Mouse (Mus musculus) adrenal gland, postnatal 36 days (tissue): ENCODE data around the gene Crlf1. TPM values are rescaled to one million over a fixed set of nuclear protein-coding genes. Genes with fewer than 3 reads are reported as not detected.

Source experiments
- DNase-seq, 2 experiments: peaks; one replicate each; pipeline ENCODE4 v3.0.0; 2021; ENCODE audit warnings: mixed read lengths in 1 of 2
- total RNA-seq, 2 experiments: library from RNA; stranded (reverse); gene quantifications; 2 replicates each; pipeline ENCODE4 v1.2.3; 2021

Crlf1 gene
- total RNA-seq, 2 experiments from 2014 or later: 0.23 to 0.95 TPM

- no peak for DNase-seq
These were observed 56.6 kb downstream of the Crlf1 start for GRCm38 (mm10) chr8:70549412-70550184.

- no peak for DNase-seq
These were observed 58.7 kb downstream of the Crlf1 start for GRCm38 (mm10) chr8:70551558-70552161.

- DNase-seq: no peak
These were observed 59.9 kb downstream of the Crlf1 start for GRCm38 (mm10) chr8:70552836-70553235.

Other genes with a start within 250 kb of the Crlf1 start
- gene Homer3, start 210.3 kb upstream of the Crlf1 start, total RNA-seq: 10 to 100 TPM; 16.7 to 20.9 TPM
- gene Ddx49, start 190.7 kb upstream of the Crlf1 start, total RNA-seq: 10 to 100 TPM; 69.9 to 72.0 TPM
- gene Cope, start 190.6 kb upstream of the Crlf1 start, total RNA-seq: 100 to 1,000 TPM; 194 to 215 TPM
- 1 to 10 TPM; 1.8 to 2.2 TPM for gene Cers1, start 177.4 kb upstream of the Crlf1 start, total RNA-seq
- under 1 TPM in 1 of 2 experiments, not detected in 1; 0.30 TPM for gene Gdf1, start 163.3 kb upstream of the Crlf1 start, total RNA-seq
- 10 to 100 TPM; 62.2 to 67.6 TPM for gene Upf1, start 139.9 kb upstream of the Crlf1 start, total RNA-seq
- not detected for gene Comp, start 119.6 kb upstream of the Crlf1 start, total RNA-seq
- 10 to 100 TPM; 21.8 to 25.7 TPM for gene Crtc1, start 53.6 kb upstream of the Crlf1 start, total RNA-seq
- 10 to 100 TPM; 23.6 to 24.4 TPM for gene Klhl26, start 16.2 kb upstream of the Crlf1 start, total RNA-seq
- 10 to 100 TPM in 1 of 2 experiments, 1 to 10 TPM in 1; 9.5 to 11.3 TPM for gene Tmem59l, start 5.8 kb upstream of the Crlf1 start, total RNA-seq
- 100 to 1,000 TPM; 144 to 154 TPM for gene Rex1bd, start 13.6 kb downstream of the Crlf1 start, total RNA-seq
- 1,000 to 10,000 TPM; 1,515 to 1,560 TPM for gene Uba52, start 17.6 kb downstream of the Crlf1 start, total RNA-seq
- gene Fkbp8, start 34.6 kb downstream of the Crlf1 start, total RNA-seq: 100 to 1,000 TPM; 265 to 329 TPM
- 10 to 100 TPM; 63.2 to 89.1 TPM for gene Kxd1, start 34.8 kb downstream of the Crlf1 start, total RNA-seq
- 10 to 100 TPM; 22.3 to 25.3 TPM for gene Ell, start 46.3 kb downstream of the Crlf1 start, total RNA-seq
- gene Isyna1, start 101.2 kb downstream of the Crlf1 start, total RNA-seq: 100 to 1,000 TPM in 1 of 2 experiments, 10 to 100 TPM in 1; 98.7 to 260 TPM
- 100 to 1,000 TPM in 1 of 2 experiments, 10 to 100 TPM in 1; 89.7 to 103 TPM for gene Ssbp4, start 115.7 kb downstream of the Crlf1 start, total RNA-seq
- gene Lrrc25, start 123.0 kb downstream of the Crlf1 start, total RNA-seq: 1 to 10 TPM; 2.1 to 2.6 TPM
- 1 to 10 TPM; 5.0 to 6.0 TPM for gene Gdf15, start 139.3 kb downstream of the Crlf1 start, total RNA-seq
- 100 to 1,000 TPM; 138 to 139 TPM for gene Pgpep1, start 167.2 kb downstream of the Crlf1 start, total RNA-seq
- gene Lsm4, start 180.1 kb downstream of the Crlf1 start, total RNA-seq: 10 to 100 TPM; 74.3 to 84.4 TPM
- 100 to 1,000 TPM; 219 to 227 TPM for gene Jund, start 205.8 kb downstream of the Crlf1 start, total RNA-seq
- not detected for gene Iqcn, start 210.3 kb downstream of the Crlf1 start, total RNA-seq
- not detected for gene Gm3336, start 225.4 kb downstream of the Crlf1 start, total RNA-seq
- 1 to 10 TPM in 1 of 2 experiments, under 1 TPM in 1; 0.33 to 1.2 TPM for gene Pde4c, start 230.6 kb downstream of the Crlf1 start, total RNA-seq